Mouse (Mus musculus) intestine, embryonic 15.5 days (tissue): ENCODE data around the gene Vipas39. TPM values are rescaled to one million over a fixed set of nuclear protein-coding genes. Genes with fewer than 3 reads are reported as not detected.
A peak's percentile ranks its signal among the peaks of the same experiment; 100 is the strongest.

Experiments used
- ATAC-seq: fragments of 200-750 bp; cut with Nextera tagmentation; 2 replicates; pipeline ENCODE4 v1.8.0; 2017; ENCODE audit warnings: moderate TSS enrichment, moderate library complexity
- H3K27ac ChIP-seq: fragments of 300-500 bp; sonication (generic); 2 replicates; pipeline ENCODE4 v1.5.1; 2015; ENCODE audit warnings: mild to moderate bottlenecking, inconsistent platforms
- H3K27me3 ChIP-seq: fragments of 300-500 bp; sonication (generic); replicated peaks from 2 replicates; pipeline ENCODE4 v1.6.1; 2015; ENCODE audit warnings: inconsistent platforms
- H3K36me3 ChIP-seq: fragments of 300-500 bp; sonication (generic); 2 replicates; pipeline ENCODE4 v1.6.1; 2015; ENCODE audit warnings: inconsistent platforms
- H3K4me1 ChIP-seq: fragments of 300-500 bp; sonication (generic); replicated peaks from 2 replicates; pipeline ENCODE4 v1.6.1; 2015; ENCODE audit warnings: inconsistent platforms
- H3K4me2 ChIP-seq: fragments of 300-500 bp; sonication (generic); replicated peaks from 2 replicates; pipeline ENCODE4 v1.6.1; 2015; ENCODE audit warnings: mild to moderate bottlenecking, inconsistent platforms
- H3K4me3 ChIP-seq: fragments of 300-500 bp; sonication (generic); replicated peaks from 2 replicates; pipeline ENCODE4 v1.5.1; 2015; ENCODE audit warnings: inconsistent platforms
- H3K9ac ChIP-seq: fragments of 300-500 bp; sonication (generic); 2 replicates; pipeline ENCODE4 v1.6.1; 2015; ENCODE audit warnings: inconsistent platforms
- H3K9me3 ChIP-seq: fragments of 300-500 bp; sonication (generic); 2 replicates; pipeline ENCODE4 v1.6.1; 2016; ENCODE audit warnings: inconsistent platforms
- WGBS: fragments of 180-500 bp; shearing (Covaris S2); methylation state at CpG from one replicate; pipeline ENCODE4 v1.1.7; 2015; 5-methylcytosine and 5-hydroxymethylcytosine counted together
- polyA plus RNA-seq: library from polyadenylated mRNA; unstranded; fragments of >200 nt; fragmentation: Nextera tagmentation; extraction: Ambion mirVana; gene quantifications from 2 replicates; pipeline ENCODE4 v1.2.1, GENCODE M21; 2015

The Vipas39 gene
- polyA plus RNA-seq, 1 experiment from 2014 or later: 36.6 TPM

DNA sequence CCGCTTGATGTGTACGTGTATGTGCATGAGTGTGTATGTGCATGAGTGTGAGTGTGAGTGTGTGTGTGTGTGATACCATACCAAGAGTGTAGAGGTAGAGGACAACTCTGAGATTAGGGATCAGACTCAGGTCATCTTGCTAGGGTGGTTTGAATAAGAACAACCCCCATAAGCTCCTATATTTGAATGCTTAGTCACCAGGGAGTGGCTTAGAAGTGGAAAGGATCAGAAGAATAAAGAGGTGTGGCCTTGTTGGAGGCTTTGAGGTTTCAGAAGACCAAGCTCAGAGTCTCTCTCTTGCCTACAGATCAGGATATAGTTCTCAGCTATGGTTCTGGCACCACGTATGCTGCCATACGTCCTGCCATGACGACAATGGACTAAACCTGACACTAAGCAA is 9.4 kb downstream of the Vipas39 start:
- no peak overlapping the region for H3K9ac ChIP-seq
- H3K9me3 ChIP-seq: no peaks in the 10 kb centered on the region
- no peak for ATAC-seq
- H3K27ac ChIP-seq: no peak overlapping the region
- peaks cover 31% of the 10 kb centered on the region for H3K36me3 ChIP-seq
- H3K27me3 ChIP-seq: no peaks in the 10 kb centered on the region
- no peak overlapping the region for H3K4me3 ChIP-seq
- 95% methylated on average over 5 of the region's 5 CpGs for WGBS
- H3K4me2 ChIP-seq: no peak overlapping the region
- no peaks in the 10 kb centered on the region for H3K4me1 ChIP-seq

DNA sequence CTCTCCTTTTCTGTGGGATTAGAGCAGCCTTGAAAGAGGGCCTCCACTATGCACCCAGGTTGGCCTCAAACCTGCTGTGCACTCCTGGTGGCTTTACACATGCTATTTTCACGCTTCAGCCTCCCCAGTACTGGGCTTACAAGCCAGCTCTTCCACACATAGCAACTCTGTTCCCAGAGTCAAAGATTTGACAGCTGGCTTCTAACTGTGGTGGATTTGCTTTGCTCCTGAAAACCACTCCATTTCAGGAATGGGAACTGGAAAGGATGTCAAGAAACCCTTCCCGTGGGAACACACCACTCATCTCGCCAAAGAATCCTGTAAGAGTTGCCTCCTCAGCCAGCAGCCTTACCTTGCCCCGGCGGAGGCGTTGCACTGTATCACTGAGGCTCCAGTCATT is 12.2 kb downstream of the Vipas39 start:
- no peak overlapping the region for H3K4me3 ChIP-seq
- H3K36me3 ChIP-seq: peaks cover 36% of the 10 kb centered on the region
- 94% methylated on average over 6 of the region's 6 CpGs for WGBS
- H3K27me3 ChIP-seq: no peaks in the 10 kb centered on the region
- no peaks in the 10 kb centered on the region for H3K4me1 ChIP-seq
- H3K9me3 ChIP-seq: no peaks in the 10 kb centered on the region
- no peak overlapping the region for H3K27ac ChIP-seq
- no peak overlapping the region for H3K9ac ChIP-seq
- no peak for ATAC-seq
- H3K4me2 ChIP-seq: no peak overlapping the region

- Histone ChIP-seq H3K9me3 (no peaks in the 10 kb centered on the region), H3K27me3 (no peaks in the 10 kb centered on the region), H3K36me3 (peaks cover 34% of the 10 kb centered on the region), H3K4me1 (no peaks in the 10 kb centered on the region), H3K4me2 (no peak overlapping the region), H3K9ac (no peak overlapping the region), H3K4me3 (no peak overlapping the region), H3K27ac (no peak overlapping the region)
- ATAC-seq: no peak
- 89% methylated on average over 6 of the region's 6 CpGs for WGBS
Observed at GRCm38 (mm10) chr12:87250161-87250560, 15.9 kb downstream of the Vipas39 start.

- no peaks in the 10 kb centered on the region for H3K4me1 ChIP-seq
Observed at GRCm38 (mm10) chr12:87238632-87239031, 27.4 kb downstream of the Vipas39 start, which contains the start of gene Noxred1. Gene Noxred1 (minus strand): TSS chr12:87238732.

DNA sequence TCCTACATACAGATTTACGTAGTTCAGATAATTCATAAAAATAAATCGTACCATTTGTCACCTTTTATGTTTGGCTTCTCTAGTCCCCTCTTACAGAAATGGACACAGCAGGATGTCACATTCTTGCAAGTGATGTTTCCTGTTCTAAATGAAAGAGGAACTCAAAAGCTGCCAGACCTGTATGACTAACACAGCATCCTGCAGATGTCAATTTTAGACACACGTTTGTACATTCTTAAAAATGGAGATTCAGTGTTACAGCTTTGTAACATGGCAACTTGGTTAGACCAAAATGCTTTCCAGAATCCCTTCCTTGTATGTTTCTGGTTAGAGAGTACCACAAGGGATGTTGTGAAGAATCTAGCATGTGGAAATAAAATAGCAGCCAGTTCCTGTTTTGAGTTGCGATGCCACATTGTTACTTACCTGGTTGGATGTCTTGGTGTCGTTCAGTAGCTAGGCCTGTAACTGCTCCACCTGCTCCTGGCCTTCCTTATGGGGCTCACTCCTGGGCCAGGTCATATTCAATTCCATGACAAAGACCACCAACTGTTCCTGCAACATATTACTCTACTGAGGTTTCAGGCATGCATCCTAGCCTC is 29.1 kb downstream of the Vipas39 start:
- 85% methylated on average over 5 of the region's 5 CpGs for WGBS
- no peak overlapping the region for H3K27ac ChIP-seq
- H3K4me2 ChIP-seq: no peak overlapping the region
- H3K4me1 ChIP-seq: no peaks in the 10 kb centered on the region
- peaks cover 15% of the 10 kb centered on the region; the same call in 1 of the 2 replicates for H3K36me3 ChIP-seq
- no peaks in the 10 kb centered on the region for H3K27me3 ChIP-seq
- no peak overlapping the region for H3K9ac ChIP-seq
- ATAC-seq: no peak
- no peaks in the 10 kb centered on the region for H3K9me3 ChIP-seq
- no peak overlapping the region for H3K4me3 ChIP-seq

More at GRCm38 (mm10) chr12:87238632-87239031, 27.4 kb downstream of the Vipas39 start, which contains the start of gene Noxred1:
- H3K27me3 ChIP-seq: no peaks in the 10 kb centered on the region
- H3K27ac ChIP-seq: no peak within 1 kb of the TSS
- H3K4me2 ChIP-seq: no peak within 1 kb of the TSS
- 89% methylated on average over 1 of the region's 1 CpGs for WGBS
- ATAC-seq: no peak
- H3K36me3 ChIP-seq: peaks cover 15% of the 10 kb centered on the region; the same call in 1 of the 2 replicates
- H3K9me3 ChIP-seq: no peaks in the 10 kb centered on the region
- no peak within 1 kb of the TSS for H3K9ac ChIP-seq
- H3K4me3 ChIP-seq: no peak within 1 kb of the TSS

DNA sequence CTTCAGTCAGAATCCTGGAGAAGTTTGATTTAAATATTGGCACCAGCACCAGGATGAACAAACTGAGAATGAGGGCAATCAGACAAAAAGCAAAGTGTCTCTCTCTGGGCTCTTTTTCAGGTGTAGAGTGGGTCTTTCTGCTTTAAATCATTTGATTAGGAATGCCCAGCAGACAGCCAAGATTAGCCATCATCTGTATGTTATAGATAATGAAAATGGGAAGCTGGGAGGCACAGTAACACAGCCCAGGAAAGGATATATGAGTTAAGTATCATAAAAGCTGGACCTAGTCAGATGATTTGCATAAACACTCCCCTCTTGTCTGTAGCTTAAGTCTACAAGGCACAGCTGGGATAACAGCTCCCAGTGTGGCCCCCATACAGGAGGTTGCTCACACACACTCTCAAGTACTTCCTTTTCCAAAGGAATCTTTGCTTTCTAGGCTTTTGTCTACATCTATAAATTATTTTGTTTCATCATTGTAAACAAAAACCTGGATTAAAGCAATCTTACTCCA is 35.6 kb downstream of the Vipas39 start:
- H3K9me3 ChIP-seq: no peaks in the 10 kb centered on the region
- H3K4me1 ChIP-seq: no peaks in the 10 kb centered on the region
- H3K36me3 ChIP-seq: no peaks in the 10 kb centered on the region
- H3K4me3 ChIP-seq: no peak overlapping the region
- no peak for ATAC-seq
- H3K9ac ChIP-seq: no peak overlapping the region
- no peak overlapping the region for H3K4me2 ChIP-seq
- H3K27ac ChIP-seq: no peak overlapping the region
- no peaks in the 10 kb centered on the region for H3K27me3 ChIP-seq

DNA sequence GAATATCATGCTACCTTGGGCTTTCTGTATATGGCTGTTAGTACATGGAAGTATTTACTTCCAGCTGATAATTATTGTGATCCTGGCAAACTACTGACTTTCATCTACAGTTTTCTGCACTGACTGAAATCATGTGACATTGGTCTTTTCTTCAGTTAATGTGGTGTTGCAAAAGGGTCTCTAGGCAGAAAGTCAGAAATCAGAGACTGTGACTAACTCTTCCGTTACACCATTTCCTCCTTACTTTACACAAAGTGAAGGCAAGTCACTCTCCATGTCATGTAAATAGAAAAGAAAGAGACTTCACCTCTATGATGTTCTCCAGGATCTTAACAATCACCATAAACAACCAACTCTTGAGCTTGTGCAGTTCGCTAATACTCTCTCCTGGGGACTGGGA is 36.4 kb downstream of the Vipas39 start:
- Histone ChIP-seq H3K27ac (no peak overlapping the region), H3K4me1 (no peaks in the 10 kb centered on the region), H3K9me3 (no peaks in the 10 kb centered on the region), H3K9ac (no peak overlapping the region), H3K4me3 (no peak overlapping the region), H3K4me2 (no peak overlapping the region), H3K36me3 (no peaks in the 10 kb centered on the region), H3K27me3 (no peaks in the 10 kb centered on the region)
- WGBS: 76% methylated on average over 2 of the region's 2 CpGs
- ATAC-seq: no peak

DNA sequence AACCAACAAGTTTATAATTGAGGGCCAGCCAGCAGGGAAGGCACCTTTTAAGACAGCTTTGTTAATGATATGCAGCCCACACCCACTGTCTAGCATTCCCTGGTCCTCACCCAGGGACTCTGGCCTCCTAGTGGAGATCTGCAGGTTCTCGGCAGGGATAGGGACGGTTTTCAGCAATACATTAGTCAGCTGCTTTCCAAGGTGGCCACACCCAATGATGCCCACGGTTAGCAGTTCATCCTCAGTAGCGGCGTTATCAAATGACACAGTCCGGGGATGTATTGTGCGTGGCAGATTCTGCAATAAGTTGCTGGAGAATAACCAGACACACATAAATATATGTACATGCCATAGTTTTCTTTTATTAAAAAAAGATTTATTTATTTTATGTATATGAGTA is 39.3 kb downstream of the Vipas39 start:
- H3K4me3 ChIP-seq: no peak overlapping the region
- WGBS: 66% methylated on average over 7 of the region's 7 CpGs
- no peaks in the 10 kb centered on the region for H3K36me3 ChIP-seq
- no peak for ATAC-seq
- no peak overlapping the region for H3K27ac ChIP-seq
- no peaks in the 10 kb centered on the region for H3K4me1 ChIP-seq
- H3K9me3 ChIP-seq: no peaks in the 10 kb centered on the region
- no peaks in the 10 kb centered on the region for H3K27me3 ChIP-seq
- no peak overlapping the region for H3K9ac ChIP-seq
- no peak overlapping the region for H3K4me2 ChIP-seq

GRCm38 (mm10) chr12:87224950-87225349 is 41.1 kb downstream of the Vipas39 start:
- WGBS: 69% methylated on average over 10 of the region's 10 CpGs
- ATAC-seq: no peak
- H3K27me3 ChIP-seq: no peaks in the 10 kb centered on the region

GRCm38 (mm10) chr12:87219362-87219761 is 46.7 kb downstream of the Vipas39 start:
- no peak overlapping the region for H3K4me2 ChIP-seq
- no peak for ATAC-seq
- 51% methylated on average over 7 of the region's 7 CpGs for whole genome bisulfite sequencing
- H3K9ac ChIP-seq: no peak overlapping the region
- no peaks in the 10 kb centered on the region for H3K4me1 ChIP-seq
- H3K9me3 ChIP-seq: no peaks in the 10 kb centered on the region
- H3K27ac ChIP-seq: no peak overlapping the region
- H3K27me3 ChIP-seq: no peaks in the 10 kb centered on the region
- no peak overlapping the region for H3K4me3 ChIP-seq
- no peaks in the 10 kb centered on the region for H3K36me3 ChIP-seq

More at GRCm38 (mm10) chr12:87224950-87225349, 41.1 kb downstream of the Vipas39 start:
- Histone ChIP-seq H3K27ac (no peak overlapping the region), H3K9me3 (no peaks in the 10 kb centered on the region), H3K4me3 (no peak overlapping the region), H3K4me1 (no peaks in the 10 kb centered on the region), H3K36me3 (no peaks in the 10 kb centered on the region), H3K9ac (no peak overlapping the region), H3K4me2 (no peak overlapping the region)

DNA sequence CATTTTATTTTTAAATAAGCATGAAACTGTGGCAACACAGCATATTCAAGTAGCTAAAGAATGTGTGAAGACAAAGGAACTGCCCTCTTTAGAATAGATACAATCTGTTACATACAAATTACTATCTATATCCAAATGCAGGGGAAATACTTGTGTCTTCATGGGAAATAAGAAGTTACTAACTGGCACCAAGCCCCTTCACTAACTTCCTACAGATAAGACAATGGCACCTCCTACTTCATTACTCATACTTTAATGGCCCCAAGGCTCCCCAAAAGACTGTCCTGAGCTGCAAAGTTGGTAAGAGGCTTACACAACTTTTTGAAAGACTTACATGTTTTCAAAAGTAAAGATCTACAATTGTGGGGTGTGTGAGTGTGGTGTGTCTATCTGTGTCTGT is 48.5 kb downstream of the Vipas39 start:
- no peak for ATAC-seq
- Histone ChIP-seq H3K27ac (no peak overlapping the region), H3K9me3 (no peaks in the 10 kb centered on the region), H3K4me2 (no peak overlapping the region), H3K4me1 (no peaks in the 10 kb centered on the region), H3K36me3 (no peaks in the 10 kb centered on the region), H3K27me3 (no peaks in the 10 kb centered on the region), H3K4me3 (no peak overlapping the region), H3K9ac (no peak overlapping the region)

GRCm38 (mm10) chr12:87216053-87216452 is 50.0 kb downstream of the Vipas39 start:
- H3K36me3 ChIP-seq: no peaks in the 10 kb centered on the region
- no peaks in the 10 kb centered on the region for H3K27me3 ChIP-seq
- H3K27ac ChIP-seq: no peak overlapping the region
- H3K4me1 ChIP-seq: no peaks in the 10 kb centered on the region
- 60% methylated on average over 2 of the region's 2 CpGs for WGBS
- no peaks in the 10 kb centered on the region for H3K9me3 ChIP-seq
- no peak overlapping the region for H3K4me2 ChIP-seq
- no peak overlapping the region for H3K9ac ChIP-seq
- no peak overlapping the region for H3K4me3 ChIP-seq
- no peak for ATAC-seq

DNA sequence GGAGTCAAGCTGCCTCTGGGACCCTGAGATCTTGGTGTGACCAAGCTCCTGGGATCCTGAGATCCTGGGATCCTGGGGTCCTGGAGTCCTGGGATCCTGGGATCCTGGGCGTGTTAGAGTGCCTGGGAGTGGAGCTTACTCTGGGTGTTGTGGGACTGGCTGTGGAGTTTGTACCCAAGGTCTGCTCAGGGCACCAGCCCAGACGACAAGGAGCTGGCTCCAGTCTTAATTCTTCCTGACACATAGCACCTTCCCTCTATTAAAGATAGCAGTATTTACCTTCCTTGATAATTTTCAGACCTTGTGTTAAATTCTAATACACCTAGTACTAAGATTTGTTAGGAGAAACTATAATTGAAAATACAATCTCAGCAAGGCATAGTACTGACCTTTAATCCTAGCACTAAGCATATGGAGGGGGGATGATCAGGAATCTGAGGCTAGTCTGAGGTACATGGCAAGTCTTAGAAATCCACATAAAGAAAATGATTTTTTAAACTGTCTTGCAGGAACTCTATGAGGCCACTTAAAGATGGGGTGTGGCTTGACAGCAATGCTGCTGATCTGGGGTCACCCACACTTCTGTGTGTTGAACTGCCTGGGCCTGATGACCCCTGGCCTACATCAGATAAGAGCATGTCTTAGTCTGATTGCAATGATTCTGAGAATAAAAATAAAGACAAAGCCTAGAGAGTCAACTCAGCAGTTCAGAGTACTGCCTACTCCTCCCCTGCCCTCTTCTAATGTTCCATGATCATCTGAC is 53.0 kb downstream of the Vipas39 start:
- no peak overlapping the region for H3K27ac ChIP-seq
- WGBS: 39% methylated on average over 2 of the region's 2 CpGs
- ATAC-seq: peak; percentile 80
- no peaks in the 10 kb centered on the region for H3K9me3 ChIP-seq
- no peak overlapping the region for H3K4me3 ChIP-seq
- no peaks in the 10 kb centered on the region for H3K27me3 ChIP-seq
- no peak overlapping the region for H3K4me2 ChIP-seq
- no peaks in the 10 kb centered on the region for H3K4me1 ChIP-seq
- no peak overlapping the region for H3K9ac ChIP-seq
- H3K36me3 ChIP-seq: no peaks in the 10 kb centered on the region
